In genomic region chr5:122824450-122824849, GRCm38 (mm10) we compare ENCODE assay signal across 34 mouse cellular contexts. TPM values are rescaled to one million over a fixed set of nuclear protein-coding genes. Genes with fewer than 3 reads are reported as not detected.
DNase-seq lines count a peak whose midpoint lies in the region; ATAC-seq lines count a peak whose summit lies in the region.
"Had no signal": no experiment of that assay in that cellular context is flagged by ENCODE, and none has a peak within 500 bp of the region (broad histone marks: within the 10 kb centered on the region; RNA-seq: fewer than 3 reads in every experiment).

No protein-coding gene starts in this region.

- no peak for ATAC-seq in hindbrain, embryonic 12.5 days (ENCODE audit: low FRiP score)
- ATAC-seq: CD4-positive, CD25-positive, alpha-beta regulatory T cell, adult 4 months; forebrain, embryonic 16.5 days; intestine, postnatal 0 days; lung, postnatal 0 days had no signal

- peaks cover 7% of the 10 kb centered on the region for H3K4me1 ChIP-seq in heart, embryonic 10.5 days
- peaks cover 7% of the 10 kb centered on the region for H3K4me1 ChIP-seq in hindbrain, embryonic 12.5 days

- H3K36me3 ChIP-seq in heart, embryonic 10.5 days = peaks cover 1% of the 10 kb centered on the region
- H3K36me3 ChIP-seq in hindbrain, embryonic 12.5 days = 0 out of 2 replicates have a peak, but pooled peaks cover under 1% of the 10 kb centered on the region
- H3K36me3 ChIP-seq: midbrain, embryonic 12.5 days; stomach, embryonic 15.5 days had no signal

- no peak overlapping the region for H3K4me2 ChIP-seq in hindbrain, embryonic 12.5 days (replicated peaks)
- H3K4me2 ChIP-seq: embryonic facial prominence, embryonic 13.5 days; kidney, embryonic 15.5 days; limb, embryonic 13.5 days; liver, embryonic 13.5 days; midbrain, embryonic 12.5 days; neural tube, embryonic 12.5 days; stomach, embryonic 15.5 days had no signal

- H3K27me3 ChIP-seq in heart, embryonic 10.5 days (ENCODE audit: insufficient read depth, poor library complexity, severe bottlenecking) = no peaks in the 10 kb centered on the region
- H3K27me3 ChIP-seq in hindbrain, embryonic 12.5 days = no peaks in the 10 kb centered on the region
- H3K27me3 ChIP-seq: embryonic facial prominence, embryonic 13.5 days; kidney, embryonic 15.5 days; limb, embryonic 13.5 days; liver, embryonic 13.5 days; megakaryocyte, embryonic 14.5 days; midbrain, embryonic 12.5 days; neural tube, embryonic 12.5 days; stomach, embryonic 15.5 days had no signal

- peak; percentile 52 for DNase-seq in heart, adult 11 months
- no peak for DNase-seq in heart, embryonic 10.5 days (ENCODE audit: low spot score)
- peak; percentile 8 to 12 for DNase-seq in B cell, adult 2 months
- DNase-seq in brain, adult 2 months (ENCODE audit: low read depth, low spot score) = peak; percentile 22
- DNase-seq in thymus, postnatal 14 days = peak; percentile 68
- no peak for DNase-seq in retina, embryonic 14.5 days (ENCODE audit: low spot score)
- DNase-seq in heart, adult 8-10 months (ENCODE audit: low spot score) = no peak
- DNase-seq: adrenal gland, postnatal 14 days; cerebellum, adult 9-11 months; embryo, embryonic 11 days; gastrocnemius, adult 2 months; gastrocnemius, postnatal 36 days; heart, adult 2 months; heart, postnatal 14 days; kidney, postnatal 25 days; liver, embryonic 13.5 days; lung, adult 18-20 months; lung, postnatal 4 days; right cerebral cortex, postnatal 14 days had no signal

- H3K9ac ChIP-seq in hindbrain, embryonic 12.5 days = no peak overlapping the region
- H3K9ac ChIP-seq: embryonic facial prominence, embryonic 13.5 days; kidney, embryonic 15.5 days; limb, embryonic 13.5 days; liver, embryonic 13.5 days; midbrain, embryonic 12.5 days; neural tube, embryonic 12.5 days; stomach, embryonic 15.5 days had no signal

- no peaks in the 10 kb centered on the region for H3K9me3 ChIP-seq in heart, embryonic 10.5 days
- no peaks in the 10 kb centered on the region for H3K9me3 ChIP-seq in hindbrain, embryonic 12.5 days (replicated peaks)
- H3K9me3 ChIP-seq: embryonic facial prominence, embryonic 13.5 days; G1E; kidney, embryonic 15.5 days; limb, embryonic 13.5 days; liver, embryonic 13.5 days; megakaryocyte, embryonic 14.5 days; midbrain, embryonic 12.5 days; neural tube, embryonic 12.5 days; stomach, embryonic 15.5 days had no signal

- WGBS in heart, embryonic 10.5 days = 60% methylated on average over 6 of the region's 6 CpGs
- WGBS in hindbrain, embryonic 12.5 days = 75% methylated on average over 6 of the region's 6 CpGs

- no peak overlapping the region for H3K27ac ChIP-seq in heart, embryonic 10.5 days
- no peak overlapping the region for H3K27ac ChIP-seq in hindbrain, embryonic 12.5 days
- H3K27ac ChIP-seq: embryonic facial prominence, embryonic 13.5 days; gastrocnemius, adult 2 months; heart, adult 2 months; kidney, embryonic 15.5 days; limb, embryonic 13.5 days; midbrain, embryonic 12.5 days; neural tube, embryonic 12.5 days; stomach, embryonic 15.5 days had no signal

- no peak overlapping the region for H3K4me3 ChIP-seq in heart, embryonic 10.5 days
- no peak overlapping the region for H3K4me3 ChIP-seq in hindbrain, embryonic 12.5 days
- H3K4me3 ChIP-seq: embryonic facial prominence, embryonic 13.5 days; erythroblast, embryonic 14.5 days; gastrocnemius, adult 2 months; heart, adult 2 months; kidney, embryonic 15.5 days; limb, embryonic 13.5 days; liver, embryonic 13.5 days; megakaryocyte, embryonic 14.5 days; midbrain, embryonic 12.5 days; myocyte; neural tube, embryonic 12.5 days; stomach, embryonic 15.5 days had no signal

RNA-seq across cellular contexts. Expression of gene Anapc5, which starts 3.3 kb away (rescaled TPM):
- 405 and 415 TPM in 2 replicates for polyA plus RNA-seq in heart, embryonic 10.5 days (2016; fragmentation: Nextera tagmentation; extraction: Ambion mirVana)
- total RNA-seq in heart, adult 8-10 months (2022) = 100 to 1,000 TPM; 151 to 179 (median 164) TPM
- 508 and 529 TPM in 2 replicates for polyA plus RNA-seq in hindbrain, embryonic 12.5 days (2016; fragmentation: Nextera tagmentation; extraction: Ambion mirVana)

RNA-seq across cellular contexts. Expression of gene Rnf34, which starts 25.4 kb away (rescaled TPM):
- 33.6 and 35.3 TPM in 2 replicates for polyA plus RNA-seq in heart, embryonic 10.5 days (2016; fragmentation: Nextera tagmentation; extraction: Ambion mirVana)
- 10 to 100 TPM; 30.7 to 39.8 (median 35.3) TPM for total RNA-seq in heart, adult 8-10 months (2022)
- 49.9 and 50.7 TPM in 2 replicates for polyA plus RNA-seq in hindbrain, embryonic 12.5 days (2016; fragmentation: Nextera tagmentation; extraction: Ambion mirVana)

RNA-seq across cellular contexts. Expression of gene Camkk2, which starts 45.2 kb away (rescaled TPM):
- 16.6 and 21.3 TPM in 2 replicates for polyA plus RNA-seq in heart, embryonic 10.5 days (2016; fragmentation: Nextera tagmentation; extraction: Ambion mirVana)
- 10 to 100 TPM in 3 of 4 experiments, 1 to 10 TPM in 1; 8.9 to 12.5 (median 11.3) TPM for total RNA-seq in heart, adult 8-10 months (2022)
- polyA plus RNA-seq in hindbrain, embryonic 12.5 days (2016; fragmentation: Nextera tagmentation; extraction: Ambion mirVana) = 48.7 and 50.4 TPM in 2 replicates

Comparison
In these comparisons a context has a peak if more than half of its experiments do, and no peak if none do; other contexts are left out.
1. DNase-seq: peak in heart, adult 11 months (single experiment), B cell, adult 2 months (2 of 2), brain, adult 2 months (single experiment) and thymus, postnatal 14 days (single experiment); none in heart, embryonic 10.5 days (single experiment), retina, embryonic 14.5 days (single experiment) and heart, adult 8-10 months (single experiment).